Mouse (Mus musculus) myocyte (in vitro differentiated cells): ENCODE data around the gene Pde8b. TPM values are rescaled to one million over a fixed set of nuclear protein-coding genes. Genes with fewer than 3 reads are reported as not detected.
A peak's percentile ranks its signal among the peaks of the same experiment; 100 is the strongest.

Source experiments
- H3K27me3 ChIP-seq: one replicate; pipeline ENCODE4 v1.6.1; 2011; ENCODE audit not compliant: control insufficient read depth, insufficient read depth, insufficient read length
- H3K36me3 ChIP-seq: one replicate; pipeline ENCODE4 v1.6.1; 2011; ENCODE audit not compliant: control insufficient read depth, insufficient read depth
- H3K4me2 ChIP-seq: one replicate; pipeline ENCODE4 v1.6.1; 2011; ENCODE audit warnings: low read depth, control low read depth
- H3K4me3 ChIP-seq: one replicate; pipeline ENCODE4 v1.5.1; 2011; ENCODE audit warnings: mild to moderate bottlenecking, control low read depth, moderate library complexity
- H3K79me2 ChIP-seq: one replicate; pipeline ENCODE4 v1.6.1; 2011; ENCODE audit not compliant: control insufficient read depth, insufficient read depth
- H3ac ChIP-seq: one replicate; pipeline ENCODE4 v1.6.1; 2011; ENCODE audit not compliant: control insufficient read depth, insufficient read length
- CEBPB ChIP-seq: IDR thresholded peaks from 2 replicates; pipeline ENCODE4 v1.6.1; 2011; ENCODE audit warnings: mild to moderate bottlenecking, moderate library complexity; ENCODE audit not compliant: poor library complexity, insufficient read depth, severe bottlenecking
- E2F4 ChIP-seq: IDR thresholded peaks from one replicate; pipeline ENCODE4 v1.6.1; 2011; ENCODE audit warnings: mild to moderate bottlenecking, control low read depth, moderate library complexity; ENCODE audit not compliant: insufficient read depth
- MAX ChIP-seq: IDR thresholded peaks from one replicate; pipeline ENCODE4 v1.6.1; 2011; ENCODE audit warnings: low read depth, mild to moderate bottlenecking, control low read depth
- MYOD1 ChIP-seq, 3 experiments: IDR thresholded peaks; one replicate each; pipeline ENCODE4 v1.6.1; 2011; ENCODE audit warnings: control low read depth in 2 of 3, low read depth in 2 of 3, mild to moderate bottlenecking in 2 of 3, moderate library complexity in 1 of 3; ENCODE audit not compliant: insufficient read length in 2 of 3, control insufficient read depth in 1 of 3
- MYOG ChIP-seq, 3 experiments: IDR thresholded peaks; one replicate each; pipeline ENCODE4 v1.6.1; 2011; ENCODE audit warnings: control low read depth in 2 of 3, low read depth in 2 of 3, mild to moderate bottlenecking in 2 of 3; ENCODE audit not compliant: insufficient read length in 2 of 3, control insufficient read depth in 1 of 3, insufficient read depth in 1 of 3
- POLR2A ChIP-seq: IDR thresholded peaks from one replicate; pipeline ENCODE4 v1.6.1; 2011; ENCODE audit warnings: low read depth, mild to moderate bottlenecking, control low read depth, moderate library complexity; ENCODE audit not compliant: insufficient read length
- POLR2AphosphoS2 ChIP-seq: IDR thresholded peaks from one replicate; pipeline ENCODE4 v1.6.1; 2011; ENCODE audit warnings: low read depth, control low read depth; ENCODE audit not compliant: insufficient read length
- REST ChIP-seq: IDR thresholded peaks from one replicate; pipeline ENCODE4 v1.6.1; 2011; ENCODE audit warnings: mild to moderate bottlenecking, control low read depth, moderate library complexity; ENCODE audit not compliant: insufficient read depth, insufficient read length
- SRF ChIP-seq: IDR thresholded peaks from one replicate; pipeline ENCODE4 v1.6.1; 2011; ENCODE audit warnings: low read depth; ENCODE audit not compliant: control insufficient read depth, insufficient read length
- TCF12 ChIP-seq: IDR thresholded peaks from one replicate; pipeline ENCODE4 v1.6.1; 2011; ENCODE audit warnings: mild to moderate bottlenecking, control low read depth; ENCODE audit not compliant: poor library complexity, insufficient read depth, severe bottlenecking
- TCF3 ChIP-seq: IDR thresholded peaks from one replicate; pipeline ENCODE4 v1.6.1; 2011; ENCODE audit warnings: low read depth, control low read depth; ENCODE audit not compliant: insufficient read length
- USF1 ChIP-seq: IDR thresholded peaks from one replicate; pipeline ENCODE4 v1.6.1; 2011; ENCODE audit warnings: low read depth, mild to moderate bottlenecking, control low read depth, moderate library complexity
- polyA plus RNA-seq: library from polyadenylated mRNA; unstranded; fragments of >200 nt; fragmentation: generic; extraction: Trizol; gene quantifications from one replicate; pipeline ENCODE4 v1.2.1, GENCODE M21; 2012; ENCODE audit warnings: missing spikeins

Pde8b gene
- polyA plus RNA-seq, 1 experiment, result 0.05 TPM

GRCm38 (mm10) chr13:95281740-95282673, 31.9 kb upstream of the Pde8b start:
- H3K4me2 ChIP-seq, result no peak overlapping the region
- no peak overlapping the region for H3ac ChIP-seq
- TF ChIP-seq TCF12 (no peak), REST (no peak), TCF3 (no peak), USF1 (no peak), POLR2A (no peak), MAX (no peak), E2F4 (no peak)

DNA sequence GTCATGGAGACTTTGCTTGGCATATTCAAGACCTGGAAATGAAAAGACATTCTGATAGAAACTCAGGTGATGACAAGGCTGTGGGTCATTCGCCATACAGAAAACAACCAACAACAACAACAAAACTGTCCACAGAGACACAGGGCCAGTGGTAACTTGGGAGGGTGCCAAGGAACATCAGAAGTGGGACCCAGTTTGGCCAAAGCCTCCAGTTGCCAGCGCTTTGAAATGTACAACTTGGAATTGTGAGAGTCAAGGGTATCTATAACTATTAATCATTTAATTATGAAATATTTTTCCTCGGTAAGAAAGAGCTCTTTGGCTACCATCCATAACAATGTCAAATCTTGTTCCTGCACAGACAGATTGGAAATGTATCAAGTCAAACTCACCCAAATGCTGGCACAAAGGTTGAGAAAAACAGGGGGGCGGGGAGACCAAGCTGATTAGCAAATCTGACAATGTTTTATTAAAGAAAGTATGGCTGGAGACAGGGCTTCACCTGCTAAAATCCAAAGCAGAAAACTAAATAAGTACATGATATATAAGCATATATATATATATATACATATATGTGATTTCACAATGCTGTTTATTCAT, 28.4 kb upstream of the Pde8b start:
- TF ChIP-seq MAX (no peak), USF1 (no peak), SRF (no peak), E2F4 (no peak), MYOG (IDR thresholded peaks at IDR 0.05; ENCODE audit: control insufficient read depth in 1 of 3, insufficient read depth in 1 of 3, insufficient read length in 2 of 3, low read depth in 2 of 3) (no peak), TCF3 (no peak), CEBPB (no peak), POLR2A (no peak), MYOD1 (IDR thresholded peaks at IDR 0.05; ENCODE audit: control insufficient read depth in 1 of 3, insufficient read length in 2 of 3, low read depth in 2 of 3) (no peak), REST (no peak), POLR2AphosphoS2 (no peak)
- Histone ChIP-seq H3K4me3 (no peak overlapping the region), H3K27me3 (peaks cover 3% of the 10 kb centered on the region), H3K79me2 (no peaks in the 10 kb centered on the region), H3K36me3 (no peaks in the 10 kb centered on the region), H3ac (no peak overlapping the region), H3K4me2 (no peak overlapping the region)

More at GRCm38 (mm10) chr13:95281740-95282673, 31.9 kb upstream of the Pde8b start:
- H3K36me3 ChIP-seq, result no peaks in the 10 kb centered on the region
- H3K27me3 ChIP-seq, result peaks cover 3% of the 10 kb centered on the region
- no peak overlapping the region for H3K4me3 ChIP-seq
- H3K79me2 ChIP-seq, result no peaks in the 10 kb centered on the region

GRCm38 (mm10) chr13:95264691-95265090, 14.6 kb upstream of the Pde8b start:
- Histone ChIP-seq H3K4me3 (no peak overlapping the region), H3K27me3 (no peaks in the 10 kb centered on the region)
- TF ChIP-seq MYOG (IDR thresholded peaks at IDR 0.05; ENCODE audit: control insufficient read depth in 1 of 3, insufficient read depth in 1 of 3, insufficient read length in 2 of 3, low read depth in 2 of 3) (no peak), POLR2AphosphoS2 (no peak), TCF12 (no peak), SRF (no peak), E2F4 (no peak), TCF3 (no peak), USF1 (no peak), MYOD1 (IDR thresholded peaks at IDR 0.05; ENCODE audit: control insufficient read depth in 1 of 3, insufficient read length in 2 of 3, low read depth in 2 of 3) (no peak), REST (no peak), POLR2A (no peak), CEBPB (no peak), MAX (no peak)

DNA sequence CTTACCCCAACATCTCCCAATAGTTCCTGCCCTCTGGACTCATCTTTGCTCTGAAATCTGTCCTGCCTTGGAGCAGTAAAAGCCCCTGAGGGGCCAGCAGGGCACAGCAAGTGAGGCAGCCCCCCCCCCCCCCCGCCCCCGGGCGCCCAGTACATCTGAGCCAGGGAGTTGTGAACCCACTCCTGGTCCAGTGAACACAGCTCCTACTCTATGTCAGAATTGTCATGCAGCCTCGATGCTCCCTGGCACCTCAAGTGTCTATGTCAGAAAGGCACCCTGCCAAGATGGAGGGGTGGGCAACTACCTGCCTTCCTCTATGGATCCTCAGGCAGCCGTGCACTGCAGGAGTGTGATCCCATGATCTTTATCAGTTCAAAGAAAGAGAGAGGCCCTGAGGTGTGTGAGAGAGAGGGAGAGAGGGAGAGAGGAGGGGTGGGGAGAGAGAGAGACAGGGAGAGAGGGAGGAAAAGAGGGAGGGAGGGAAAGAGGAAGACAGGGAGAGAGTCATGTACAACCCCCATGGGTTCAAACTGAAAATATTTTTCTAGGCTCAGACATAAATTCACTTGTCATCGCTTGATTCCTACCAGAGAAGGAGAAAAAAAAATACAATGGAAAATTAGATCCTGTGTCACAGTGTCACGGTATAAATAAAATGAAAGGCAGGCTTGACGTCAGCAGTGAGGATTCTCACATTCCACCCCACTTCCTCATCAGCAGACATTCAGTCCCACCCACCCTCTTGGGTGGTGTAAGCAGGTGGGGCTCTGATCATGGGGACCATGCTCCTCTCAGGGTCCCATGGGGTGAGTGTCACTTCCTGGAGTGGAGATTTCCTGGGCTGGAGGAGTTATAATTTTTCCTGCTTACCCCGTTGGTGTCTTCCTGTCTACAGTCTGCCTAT, 11.0 kb upstream of the Pde8b start:
- Histone ChIP-seq H3K4me3 (no peak overlapping the region), H3K36me3 (no peaks in the 10 kb centered on the region), H3ac (no peak overlapping the region), H3K4me2 (peak overlapping the region; percentile 2), H3K27me3 (no peaks in the 10 kb centered on the region), H3K79me2 (no peaks in the 10 kb centered on the region)
- no peak for TF ChIP-seq MYOG (IDR thresholded peaks at IDR 0.05; ENCODE audit: control insufficient read depth in 1 of 3, insufficient read depth in 1 of 3, insufficient read length in 2 of 3, low read depth in 2 of 3)
- no peak for TF ChIP-seq USF1
- TF ChIP-seq CEBPB, result no peak
- TF ChIP-seq POLR2A, result no peak
- no peak for TF ChIP-seq SRF

More at GRCm38 (mm10) chr13:95264691-95265090, 14.6 kb upstream of the Pde8b start:
- Histone ChIP-seq H3K79me2 (no peaks in the 10 kb centered on the region), H3ac (no peak overlapping the region), H3K4me2 (no peak overlapping the region), H3K36me3 (no peaks in the 10 kb centered on the region)
